Mouse (Mus musculus): Measurements from ENCODE around the gene Mccc2. TPM values are rescaled to one million over a fixed set of nuclear protein-coding genes. Genes with fewer than 3 reads are reported as not detected.

The Mccc2 gene
- 15.2 TPM for polyA plus RNA-seq (2017; shearing (Covaris generic))

GRCm38 (mm10) chr13:100014906-100015895 lies at the start of gene Mccc2:
Gene Mccc2, minus strand, starts transcription at chr13:100015639.

GRCm38 (mm10) chr13:99900965-99901364 lies 114.5 kb downstream of the Mccc2 start, which contains the start of gene Cartpt:
Gene Cartpt, minus strand, starts transcription at chr13:99901091.

Other genes starting within 250 kb of the Mccc2 start
- gene Cartpt, start 114.5 kb downstream of the Mccc2 start, polyA plus RNA-seq (2017; shearing (Covaris generic)), result not detected
- 35.7 TPM for gene Bdp1, start 88.4 kb upstream of the Mccc2 start, polyA plus RNA-seq (2017; shearing (Covaris generic))
- gene Serf1, start 92.4 kb upstream of the Mccc2 start, polyA plus RNA-seq (2017; shearing (Covaris generic)), result 4.7 TPM
- gene Smn1, start 109.2 kb upstream of the Mccc2 start, polyA plus RNA-seq (2017; shearing (Covaris generic)), result 53.0 TPM
- gene Naip2, start 186.5 kb upstream of the Mccc2 start, polyA plus RNA-seq (2017; shearing (Covaris generic)), result 8.1 TPM
- 15.2 TPM for gene Naip5, start 230.7 kb upstream of the Mccc2 start, polyA plus RNA-seq (2017; shearing (Covaris generic))